Mouse (Mus musculus) cerebellum, adult 2 months (tissue): ENCODE measurements around the gene Lypd5.

ENCODE experiments used
- CTCF ChIP-seq: fragments of 200-500 bp; IDR thresholded peaks from 2 replicates; pipeline ENCODE4 v1.5.1; 2011; ENCODE audit warnings: low read depth, mild to moderate bottlenecking, control low read depth, low read length, moderate library complexity, borderline replicate concordance; ENCODE audit not compliant: insufficient read depth
- POLR2A ChIP-seq: fragments of 200-500 bp; IDR thresholded peaks from 2 replicates; pipeline ENCODE4 v1.6.1; 2011; ENCODE audit warnings: low read length, control low read depth, borderline replicate concordance; ENCODE audit not compliant: insufficient read depth

DNA sequence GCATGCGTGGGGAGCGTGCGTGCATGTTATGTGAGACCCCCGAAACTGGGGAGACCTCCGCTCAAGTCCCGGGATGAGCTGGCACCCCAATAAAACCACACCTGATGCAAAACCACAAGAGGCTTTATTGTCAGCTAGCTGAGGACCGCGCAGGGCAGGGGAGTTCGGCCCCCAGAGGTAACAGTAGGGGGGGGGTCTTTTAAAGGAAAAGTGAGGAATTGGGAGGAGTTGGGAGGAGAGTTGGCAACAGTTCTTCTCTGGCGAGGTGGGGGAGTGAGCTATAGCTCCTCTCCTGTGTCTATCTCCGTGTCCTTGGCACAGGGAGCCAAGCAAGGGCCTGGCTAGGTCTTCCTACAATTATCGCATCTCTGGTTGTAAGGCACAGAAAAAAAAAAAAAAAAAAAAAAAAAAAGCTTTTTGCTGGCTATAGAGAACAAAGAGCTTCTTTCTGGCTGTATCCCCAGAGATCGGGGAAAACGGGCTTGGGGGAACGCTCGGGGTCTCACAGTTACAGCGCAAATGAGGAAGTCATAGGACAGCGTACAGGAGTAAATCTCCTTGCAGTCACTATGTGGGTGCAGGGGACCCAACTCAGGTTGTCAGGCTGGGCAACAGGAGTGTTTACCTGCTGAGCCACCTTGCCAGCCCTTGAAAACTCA is 49.0 kb upstream of the Lypd5 start:
- TF ChIP-seq CTCF (no peak), POLR2A (no peak)
